8 mouse cellular contexts compared by ENCODE assay signal in genomic region chr13:94975828-94976218, GRCm38 (mm10). TPM values are rescaled to one million over a fixed set of nuclear protein-coding genes. Genes with fewer than 3 reads are reported as not detected.
DNase-seq lines count a peak whose midpoint lies in the region; ATAC-seq and TF ChIP-seq lines count a peak whose summit lies in the region.

No protein-coding gene starts in this region.

- H3K36me3 ChIP-seq in lung, embryonic 15.5 days: no peaks in the 10 kb centered on the region
- peaks cover 3% of the 10 kb centered on the region for H3K36me3 ChIP-seq in erythroblast, embryonic 14.5 days (ENCODE audit: control insufficient read depth)
- no peaks in the 10 kb centered on the region for H3K36me3 ChIP-seq in limb, embryonic 11.5 days (ENCODE audit: control insufficient read depth, insufficient read depth, low read length)
- no peaks in the 10 kb centered on the region for H3K36me3 ChIP-seq in small intestine, adult 2 months (ENCODE audit: control insufficient read depth, insufficient read depth, low read length)
- H3K36me3 ChIP-seq in thymus, adult 2 months (ENCODE audit: control insufficient read depth, insufficient read depth, low read length): no peaks in the 10 kb centered on the region

- H3K27ac ChIP-seq in lung, embryonic 15.5 days: peak overlapping the region; percentile 99
- H3K27ac ChIP-seq in limb, embryonic 11.5 days (replicated peaks; ENCODE audit: low read depth, low read length): no peak overlapping the region
- H3K27ac ChIP-seq in small intestine, adult 2 months (ENCODE audit: insufficient read depth, low read depth, low read length): peak overlapping the region; percentile 76
- H3K27ac ChIP-seq in thymus, adult 2 months (ENCODE audit: control insufficient read depth, insufficient read depth, low read length): no peak overlapping the region

- no peak for DNase-seq in lung, postnatal 10 days
- DNase-seq in limb, embryonic 11.5 days (ENCODE audit: low spot score): no peak
- no peak for DNase-seq in adrenal gland, adult 2 months
- DNase-seq in thymus, adult 2 months: no peak
- DNase-seq in spleen, postnatal 10 days (ENCODE audit: low spot score in 2 of 2): no peak

- peak overlapping the region; percentile 97; the same call in 1 of the 2 replicates for H3K9ac ChIP-seq in lung, embryonic 15.5 days
- H3K9ac ChIP-seq in limb, embryonic 11.5 days (ENCODE audit: low read length): peak overlapping the region; percentile 98; the same call in 1 of the 2 replicates

- WGBS in lung, embryonic 15.5 days: 11% methylated on average over 9 of the region's 9 CpGs
- WGBS in limb, embryonic 11.5 days: 22% methylated on average over 9 of the region's 9 CpGs
- WGBS in small intestine, adult 2 months: 7% methylated on average over 9 of the region's 9 CpGs
- WGBS in thymus, adult 2 months: 31% methylated on average over 9 of the region's 9 CpGs

- TF ChIP-seq CTCF in small intestine, adult 2 months (IDR thresholded peaks at IDR 0.05; ENCODE audit: extremely low read depth, insufficient read length, insufficient replicate concordance, low read depth, low read length): no peak
- no peak for TF ChIP-seq CTCF in thymus, adult 2 months (IDR thresholded peaks at IDR 0.05; ENCODE audit: borderline replicate concordance, control insufficient read depth, extremely low read depth, insufficient read depth, low read length, poor library complexity)

- 0 out of 2 replicates have a peak, but pooled peaks have one; percentile 4 for ATAC-seq in lung, embryonic 15.5 days (ENCODE audit: borderline replicate concordance, extremely low read depth, low FRiP score, low TSS enrichment)
- ATAC-seq in limb, embryonic 11.5 days (ENCODE audit: insufficient number of reproducible peaks, low FRiP score, low TSS enrichment, low read depth): no peak

- peak overlapping the region; percentile 56 for H3K4me2 ChIP-seq in lung, embryonic 15.5 days
- peak overlapping the region; percentile 29; the same call in 1 of the 2 replicates for H3K4me2 ChIP-seq in limb, embryonic 11.5 days (ENCODE audit: low read depth, severe bottlenecking)

- no peak for TF ChIP-seq POLR2A in small intestine, adult 2 months (IDR thresholded peaks at IDR 0.05; ENCODE audit: low read depth, low read length)
- no peak for TF ChIP-seq POLR2A in thymus, adult 2 months (IDR thresholded peaks at IDR 0.05; ENCODE audit: control insufficient read depth, extremely low read depth, insufficient read depth, low read length, poor library complexity)

- H3K9me3 ChIP-seq in lung, embryonic 15.5 days: no peaks in the 10 kb centered on the region
- H3K9me3 ChIP-seq in erythroblast, embryonic 14.5 days (ENCODE audit: control insufficient read depth, low read length): no peaks in the 10 kb centered on the region
- H3K9me3 ChIP-seq in limb, embryonic 11.5 days (ENCODE audit: control insufficient read depth, low read length): no peaks in the 10 kb centered on the region

- H3K27me3 ChIP-seq in lung, embryonic 15.5 days: no peaks in the 10 kb centered on the region
- H3K27me3 ChIP-seq in erythroblast, embryonic 14.5 days (ENCODE audit: control insufficient read depth): no peaks in the 10 kb centered on the region; the same call in 1 of the 2 replicates
- no peaks in the 10 kb centered on the region for H3K27me3 ChIP-seq in limb, embryonic 11.5 days (ENCODE audit: control insufficient read depth, insufficient read depth, low read length)
- 0 out of 2 replicates have a peak, but pooled peaks cover 2% of the 10 kb centered on the region for H3K27me3 ChIP-seq in small intestine, adult 2 months (ENCODE audit: control insufficient read depth, insufficient read depth, low read length)
- no peaks in the 10 kb centered on the region for H3K27me3 ChIP-seq in thymus, adult 2 months (ENCODE audit: control insufficient read depth, insufficient read depth, low read length)

- H3K4me3 ChIP-seq in lung, embryonic 15.5 days: peak overlapping the region; percentile 81
- peak overlapping the region; percentile 84 for H3K4me3 ChIP-seq in erythroblast, embryonic 14.5 days (replicated peaks)
- peak overlapping the region; percentile 59; the same call in 1 of the 2 replicates for H3K4me3 ChIP-seq in limb, embryonic 11.5 days (ENCODE audit: low read depth, low read length)
- H3K4me3 ChIP-seq in small intestine, adult 2 months (ENCODE audit: low read depth, low read length): peak overlapping the region; percentile 88
- no peak overlapping the region for H3K4me3 ChIP-seq in thymus, adult 2 months (ENCODE audit: control insufficient read depth, insufficient read depth, low read length)

- peaks cover 7% of the 10 kb centered on the region; the same call in 1 of the 2 replicates for H3K4me1 ChIP-seq in lung, embryonic 15.5 days
- peaks cover 10% of the 10 kb centered on the region for H3K4me1 ChIP-seq in erythroblast, embryonic 14.5 days (ENCODE audit: control insufficient read depth)
- H3K4me1 ChIP-seq in limb, embryonic 11.5 days (ENCODE audit: control insufficient read depth, insufficient read depth, low read length): peaks cover 9% of the 10 kb centered on the region
- peaks cover 8% of the 10 kb centered on the region; the same call in 1 of the 2 replicates for H3K4me1 ChIP-seq in small intestine, adult 2 months (ENCODE audit: control insufficient read depth, insufficient read depth, insufficient read length, low read length)
- H3K4me1 ChIP-seq in thymus, adult 2 months (replicated peaks; ENCODE audit: control insufficient read depth, insufficient read depth, low read length): peaks cover 8% of the 10 kb centered on the region

RNA-seq across cellular contexts. Expression of gene Wdr41, which starts 0.3 kb away (rescaled TPM):
- 21.0 and 21.2 TPM in 2 replicates for polyA plus RNA-seq in lung, embryonic 15.5 days (2015; fragmentation: Nextera tagmentation; extraction: Ambion mirVana)
- 0.04 and 0.07 TPM in 2 replicates for polyA plus RNA-seq in erythroblast, embryonic 14.5 days (2012)
- polyA plus RNA-seq in limb, embryonic 11.5 days (2014; fragmentation: Nextera tagmentation; extraction: Ambion mirVana): 17.6 and 21.5 TPM in 2 replicates
- polyA plus RNA-seq in small intestine, adult 2 months (2012; rRNA removed): 3.4 and 5.9 TPM in 2 replicates
- 10 to 100 TPM; 18.3 to 20.2 TPM for total RNA-seq in adrenal gland, adult 2 months (2021)
- 21.3 and 21.7 TPM in 2 replicates for polyA plus RNA-seq in adrenal gland, adult 2 months (2012; rRNA removed)
- polyA plus RNA-seq in thymus, adult 2 months (2012; rRNA removed): 12.2 and 12.7 TPM in 2 replicates

Comparison
In these comparisons a context has a peak if more than half of its experiments do, and no peak if none do; other contexts are left out.
1. H3K27ac ChIP-seq: peak in lung, embryonic 15.5 days (single experiment) and small intestine, adult 2 months (single experiment); none in limb, embryonic 11.5 days (single experiment) and thymus, adult 2 months (single experiment).